Mouse (Mus musculus) urinary bladder, postnatal 10 days (tissue): ENCODE results near the gene Thap11.

Experiments
- DNase-seq: peaks from one replicate; pipeline ENCODE4 v3.0.0; 2022; ENCODE audit warnings: low spot score

Gene Thap11

GRCm38 (mm10) chr8:105900941-105901616 lies 46.1 kb downstream of the Thap11 start:
- no peak for DNase-seq
